Mouse (Mus musculus): ENCODE data around the gene Hba-a2. TPM values are rescaled to one million over a fixed set of nuclear protein-coding genes. Genes with fewer than 3 reads are reported as not detected.
A peak's percentile ranks its signal among the peaks of the same experiment; 100 is the strongest.
"Not testable (repeated sequence)": the region's sequence is repeated elsewhere in the genome, so short reads cannot be mapped to it uniquely, and the experiment has no call there.

The Hba-a2 gene
- total and polyA plus RNA-seq, 3 experiments, result 683 to 4,240 (median 1,500) TPM

DNA sequence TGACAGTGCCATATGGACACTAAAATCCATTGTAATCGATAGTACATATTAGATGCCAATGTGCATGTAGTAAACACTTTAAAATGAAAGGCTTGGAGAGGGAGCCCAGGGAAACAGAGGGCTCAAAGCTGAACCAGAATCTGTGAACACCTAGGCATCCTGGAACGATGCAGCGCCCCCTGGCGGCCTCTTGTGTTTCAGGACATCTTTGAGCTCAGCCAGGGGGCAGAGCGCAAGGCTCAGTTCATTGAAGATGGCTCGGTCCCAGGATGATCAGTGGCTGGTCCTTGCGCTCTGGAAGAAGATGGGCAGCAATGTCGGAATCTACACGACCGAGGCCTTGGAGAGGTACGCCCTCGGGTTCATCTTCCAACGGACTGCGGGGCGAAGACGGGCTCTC lies 3.6 kb downstream of the Hba-a2 start, which contains the start of gene Hbq1a:
Gene Hbq1a, plus strand, starts transcription at position 205 of the 400 bp plus-strand sequence.
- not testable (repeated sequence) for H3K36me3 ChIP-seq (replicated peaks); DNase-seq (ENCODE audit: low spot score); H3K9me3 ChIP-seq (replicated peaks); H3K4me3 ChIP-seq (ENCODE audit: low read depth, low read length); ATAC-seq (ENCODE audit: extremely low read depth, insufficient number of reproducible peaks, low FRiP score, poor library complexity, severe bottlenecking)
- Histone ChIP-seq H3K27me3 (ENCODE audit: insufficient read depth, low read length) (peaks cover 31% of the 10 kb centered on the region), H3K4me1 (ENCODE audit: insufficient read depth, low read depth, low read length) (peaks cover 24% of the 10 kb centered on the region)
- peak; percentile 45; the same call in 1 of the 2 replicates for TF ChIP-seq CTCF (IDR thresholded peaks at IDR 0.05; ENCODE audit: low read depth, low read length)

DNA sequence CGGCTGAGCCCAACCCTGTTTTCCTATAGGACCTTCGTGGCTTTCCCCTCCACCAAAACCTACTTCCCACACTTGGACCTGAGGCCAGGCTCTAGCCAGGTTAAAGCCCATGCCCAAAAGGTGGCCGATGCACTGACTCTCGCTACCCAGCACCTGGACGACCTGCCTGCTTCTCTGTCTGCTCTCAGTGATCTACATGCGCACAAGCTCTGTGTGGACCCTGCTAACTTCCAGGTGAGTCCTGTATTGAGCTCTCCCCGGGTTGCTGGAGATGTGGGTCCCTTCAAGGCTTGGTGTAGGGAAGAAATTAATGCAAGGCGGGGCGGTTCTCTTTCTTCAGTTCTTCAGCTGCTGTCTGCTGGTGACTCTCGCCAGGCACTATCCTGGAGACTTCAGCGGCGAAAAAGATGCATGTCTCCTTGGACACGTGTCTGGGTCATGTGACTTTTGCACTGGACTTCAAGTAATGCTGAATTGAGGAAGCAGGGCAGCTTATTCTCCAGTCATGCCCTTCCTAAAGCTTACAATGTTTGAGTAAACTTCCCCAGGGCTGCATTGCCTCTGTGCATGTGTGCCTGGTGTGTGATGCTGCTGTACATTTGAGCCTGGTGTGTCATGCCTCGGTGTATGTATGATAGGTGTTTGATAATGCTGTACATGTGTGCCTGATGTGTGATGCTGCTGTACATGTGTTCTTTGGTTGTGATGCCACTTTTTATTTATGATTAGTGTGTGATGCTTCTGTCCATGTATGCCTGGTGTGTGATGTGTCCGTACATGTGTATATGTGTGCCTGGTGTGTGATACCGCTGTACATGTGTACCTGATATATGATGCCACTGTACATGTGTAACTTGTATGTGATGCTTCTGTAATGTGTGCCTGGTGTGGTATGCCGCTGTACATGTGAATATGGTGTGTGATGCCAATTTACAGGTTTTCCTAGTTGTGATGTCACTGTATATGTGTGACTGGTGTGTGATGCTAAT lies 4.3 kb downstream of the Hba-a2 start:
- TF ChIP-seq GATA1 (IDR thresholded peaks at IDR 0.05; ENCODE audit: borderline replicate concordance, low read length) (no peak), GATA2 (IDR thresholded peaks at IDR 0.05; ENCODE audit: borderline replicate concordance, low read depth, low read length) (no peak), TAL1 (conservative IDR thresholded peaks at IDR 0.05; ENCODE audit: low read depth, low read length) (no peak), POLR2AphosphoS5 (IDR thresholded peaks at IDR 0.05; ENCODE audit: insufficient replicate concordance, low read depth, low read length) (no peak), CTCF (IDR thresholded peaks at IDR 0.05; ENCODE audit: low read depth, low read length) (no peak)
- DNase-seq (ENCODE audit: low spot score), result no peak
- no peak overlapping the region for H3K4me3 ChIP-seq (ENCODE audit: low read depth, low read length)
- H3K36me3 ChIP-seq (replicated peaks), result no peaks in the 10 kb centered on the region
- H3K27me3 ChIP-seq (ENCODE audit: insufficient read depth, low read length), result peaks cover 33% of the 10 kb centered on the region
- no peak for ATAC-seq (ENCODE audit: extremely low read depth, insufficient number of reproducible peaks, low FRiP score, poor library complexity, severe bottlenecking)
- no peaks in the 10 kb centered on the region for H3K9me3 ChIP-seq (replicated peaks)
- peaks cover 17% of the 10 kb centered on the region for H3K4me1 ChIP-seq (ENCODE audit: insufficient read depth, low read depth, low read length)

DNA sequence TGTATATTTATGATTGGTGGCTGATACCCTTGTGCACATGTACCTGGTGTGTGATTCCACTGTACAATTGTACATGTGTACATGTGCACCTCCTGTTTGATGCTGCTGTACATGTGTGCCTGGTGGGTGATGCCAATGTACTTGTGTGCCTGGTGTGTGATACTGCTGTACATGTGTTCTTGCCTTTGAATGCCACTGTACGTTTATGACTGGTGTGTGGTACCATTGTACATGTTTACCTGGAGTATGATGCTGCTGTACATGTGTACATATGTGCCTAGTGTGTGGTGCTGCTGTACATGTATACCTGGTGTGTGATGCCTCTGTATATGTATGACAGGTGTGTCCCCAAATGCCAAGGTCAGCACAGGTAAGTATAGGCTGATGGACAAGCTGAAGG lies 5.2 kb downstream of the Hba-a2 start:
- no peaks in the 10 kb centered on the region for H3K9me3 ChIP-seq (replicated peaks)
- H3K4me3 ChIP-seq (ENCODE audit: low read depth, low read length), result no peak overlapping the region
- H3K36me3 ChIP-seq (replicated peaks), result no peaks in the 10 kb centered on the region
- peaks cover 15% of the 10 kb centered on the region for H3K4me1 ChIP-seq (ENCODE audit: insufficient read depth, low read depth, low read length)
- no peak for DNase-seq (ENCODE audit: low spot score)
- TF ChIP-seq CTCF (IDR thresholded peaks at IDR 0.05; ENCODE audit: low read depth, low read length) (no peak), GATA1 (IDR thresholded peaks at IDR 0.05; ENCODE audit: borderline replicate concordance, low read length) (no peak), TAL1 (conservative IDR thresholded peaks at IDR 0.05; ENCODE audit: low read depth, low read length) (no peak), POLR2AphosphoS5 (IDR thresholded peaks at IDR 0.05; ENCODE audit: insufficient replicate concordance, low read depth, low read length) (no peak), GATA2 (IDR thresholded peaks at IDR 0.05; ENCODE audit: borderline replicate concordance, low read depth, low read length) (no peak)
- ATAC-seq (ENCODE audit: extremely low read depth, insufficient number of reproducible peaks, low FRiP score, poor library complexity, severe bottlenecking), result no peak
- H3K27me3 ChIP-seq (ENCODE audit: insufficient read depth, low read length), result peaks cover 39% of the 10 kb centered on the region

DNA sequence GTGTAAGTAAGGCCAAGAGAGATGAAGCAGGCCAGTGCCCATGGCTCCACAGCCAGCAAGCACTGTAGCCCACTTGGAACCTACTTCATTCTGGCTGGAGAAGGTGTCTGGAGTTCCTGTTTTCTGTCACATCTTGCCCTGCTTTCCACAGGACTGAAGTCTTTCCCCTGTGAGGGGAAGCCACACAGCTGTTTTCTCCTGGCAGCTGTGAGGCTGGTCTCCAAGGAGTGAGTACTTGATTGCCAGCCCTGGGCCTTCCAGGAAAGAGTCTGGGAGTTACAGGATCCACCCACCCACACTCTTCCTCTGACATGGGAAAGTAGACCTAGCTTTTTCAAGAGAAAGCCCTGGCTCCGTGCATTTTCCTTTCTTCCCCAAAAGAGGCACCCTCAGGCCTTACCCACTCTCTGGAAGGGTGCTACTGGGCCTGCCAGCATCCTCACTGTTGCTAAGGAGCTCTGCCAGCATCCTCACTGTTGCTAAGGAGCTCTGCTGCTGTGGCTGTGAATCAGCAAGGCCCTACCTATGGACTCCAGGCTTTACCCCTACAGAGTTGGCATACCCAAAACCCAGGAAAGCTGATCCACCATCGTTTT lies 6.6 kb downstream of the Hba-a2 start:
- H3K4me3 ChIP-seq (ENCODE audit: low read depth, low read length), result no peak overlapping the region
- ATAC-seq (ENCODE audit: extremely low read depth, insufficient number of reproducible peaks, low FRiP score, poor library complexity, severe bottlenecking) (no peak), DNase-seq (ENCODE audit: low spot score) (no peak)
- peaks cover 52% of the 10 kb centered on the region for H3K27me3 ChIP-seq (ENCODE audit: insufficient read depth, low read length)
- no peaks in the 10 kb centered on the region for H3K36me3 ChIP-seq (replicated peaks)
- TF ChIP-seq POLR2AphosphoS5 (IDR thresholded peaks at IDR 0.05; ENCODE audit: insufficient replicate concordance, low read depth, low read length) (no peak), TAL1 (conservative IDR thresholded peaks at IDR 0.05; ENCODE audit: low read depth, low read length) (no peak), GATA1 (IDR thresholded peaks at IDR 0.05; ENCODE audit: borderline replicate concordance, low read length) (no peak), CTCF (IDR thresholded peaks at IDR 0.05; ENCODE audit: low read depth, low read length) (no peak), GATA2 (IDR thresholded peaks at IDR 0.05; ENCODE audit: borderline replicate concordance, low read depth, low read length) (no peak)
- no peaks in the 10 kb centered on the region for H3K9me3 ChIP-seq (replicated peaks)
- H3K4me1 ChIP-seq (ENCODE audit: insufficient read depth, low read depth, low read length), result peaks cover 12% of the 10 kb centered on the region

DNA sequence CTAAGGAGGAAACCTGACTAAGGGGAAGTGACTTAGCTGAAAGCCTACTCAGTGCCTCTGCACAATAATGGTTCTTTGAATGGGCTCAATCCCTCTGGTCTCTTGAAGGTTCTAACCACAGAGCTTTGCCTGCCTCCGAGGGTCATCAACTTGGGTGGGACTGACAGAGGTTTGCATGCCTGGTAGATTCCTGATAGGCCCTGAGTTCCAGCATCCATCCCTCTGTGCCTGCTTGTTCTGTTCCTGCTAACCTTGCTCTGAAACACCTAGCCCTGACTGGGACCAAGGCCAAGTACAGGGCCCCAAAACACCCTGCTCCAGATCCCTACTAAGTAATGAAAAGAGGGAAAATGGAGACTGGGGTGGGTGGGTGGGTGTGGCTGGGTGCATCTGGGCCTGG lies 7.2 kb downstream of the Hba-a2 start:
- Histone ChIP-seq H3K27me3 (ENCODE audit: insufficient read depth, low read length) (peaks cover 56% of the 10 kb centered on the region), H3K9me3 (replicated peaks) (no peaks in the 10 kb centered on the region), H3K36me3 (replicated peaks) (no peaks in the 10 kb centered on the region), H3K4me3 (ENCODE audit: low read depth, low read length) (no peak overlapping the region), H3K4me1 (ENCODE audit: insufficient read depth, low read depth, low read length) (peaks cover 12% of the 10 kb centered on the region)
- DNase-seq (ENCODE audit: low spot score) (no peak), ATAC-seq (ENCODE audit: extremely low read depth, insufficient number of reproducible peaks, low FRiP score, poor library complexity, severe bottlenecking) (no peak)
- TF ChIP-seq TAL1 (conservative IDR thresholded peaks at IDR 0.05; ENCODE audit: low read depth, low read length) (no peak), GATA2 (IDR thresholded peaks at IDR 0.05; ENCODE audit: borderline replicate concordance, low read depth, low read length) (no peak), CTCF (IDR thresholded peaks at IDR 0.05; ENCODE audit: low read depth, low read length) (no peak), POLR2AphosphoS5 (IDR thresholded peaks at IDR 0.05; ENCODE audit: insufficient replicate concordance, low read depth, low read length) (no peak), GATA1 (IDR thresholded peaks at IDR 0.05; ENCODE audit: borderline replicate concordance, low read length) (no peak)

DNA sequence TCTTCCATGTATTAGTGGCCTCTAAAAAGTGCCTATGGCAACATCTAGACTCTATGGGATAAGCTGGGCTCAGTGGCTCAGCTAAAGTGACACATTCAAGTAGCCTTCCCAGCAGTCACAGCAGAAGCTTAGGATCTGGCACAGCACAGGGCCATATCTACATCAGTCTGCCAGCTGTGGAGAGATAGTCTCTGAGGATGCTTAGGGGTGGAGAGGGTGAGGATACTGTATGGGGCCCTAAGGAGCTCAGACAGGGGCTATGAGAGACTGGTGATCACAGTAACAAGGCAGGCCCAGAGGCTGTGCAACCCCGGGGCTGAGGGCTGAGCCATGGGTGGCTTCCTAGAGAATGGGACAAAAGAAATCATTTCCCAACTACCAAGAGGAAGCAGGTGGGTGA lies 10.7 kb downstream of the Hba-a2 start:
- no peaks in the 10 kb centered on the region for H3K36me3 ChIP-seq (replicated peaks)
- H3K9me3 ChIP-seq (replicated peaks), result no peaks in the 10 kb centered on the region
- peaks cover 76% of the 10 kb centered on the region for H3K27me3 ChIP-seq (ENCODE audit: insufficient read depth, low read length)
- no peak overlapping the region for H3K4me3 ChIP-seq (ENCODE audit: low read depth, low read length)
- no peak for ATAC-seq (ENCODE audit: extremely low read depth, insufficient number of reproducible peaks, low FRiP score, poor library complexity, severe bottlenecking)
- no peak for TF ChIP-seq GATA1 (IDR thresholded peaks at IDR 0.05; ENCODE audit: borderline replicate concordance, low read length)
- TF ChIP-seq TAL1 (conservative IDR thresholded peaks at IDR 0.05; ENCODE audit: low read depth, low read length), result no peak
- TF ChIP-seq GATA2 (IDR thresholded peaks at IDR 0.05; ENCODE audit: borderline replicate concordance, low read depth, low read length), result no peak
- no peak for TF ChIP-seq CTCF (IDR thresholded peaks at IDR 0.05; ENCODE audit: low read depth, low read length)
- TF ChIP-seq POLR2AphosphoS5 (IDR thresholded peaks at IDR 0.05; ENCODE audit: insufficient replicate concordance, low read depth, low read length), result no peak
- no peak for DNase-seq (ENCODE audit: low spot score)
- peaks cover 15% of the 10 kb centered on the region for H3K4me1 ChIP-seq (ENCODE audit: insufficient read depth, low read depth, low read length)
